Comparison of ENCODE assay signal across 8 mouse cellular contexts in the genomic region with DNA sequence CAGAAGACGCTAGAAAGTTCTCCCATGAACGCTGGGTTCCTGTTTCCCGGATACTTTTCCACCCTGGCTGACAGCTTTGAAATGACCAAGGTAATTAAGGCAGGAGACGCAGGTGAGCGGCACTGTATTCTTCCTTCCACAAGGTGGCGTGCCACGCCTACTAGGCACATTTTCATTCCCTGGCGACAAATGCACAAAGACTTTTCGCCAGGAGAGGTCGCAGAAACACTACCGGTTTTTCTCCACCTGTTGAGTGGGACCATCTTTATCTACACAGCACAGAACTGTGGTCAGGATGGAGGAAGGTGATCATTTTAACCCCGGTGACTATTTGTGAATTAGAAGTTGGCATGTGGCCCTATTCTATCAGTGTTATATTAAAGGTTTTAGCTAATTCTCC. TPM values are rescaled to one million over a fixed set of nuclear protein-coding genes. Genes with fewer than 3 reads are reported as not detected.
DNase-seq lines count a peak whose midpoint lies in the region; ATAC-seq lines count a peak whose summit lies in the region.

No protein-coding gene starts in this region.

- H3K4me3 ChIP-seq in embryonic facial prominence, embryonic 13.5 days, result no peak overlapping the region
- H3K4me3 ChIP-seq in kidney, embryonic 16.5 days (ENCODE audit: low read length), result no peak overlapping the region

- H3K27ac ChIP-seq in embryonic facial prominence, embryonic 13.5 days, result no peak overlapping the region
- no peak overlapping the region for H3K27ac ChIP-seq in kidney, embryonic 16.5 days (ENCODE audit: low read length)

- no peaks in the 10 kb centered on the region for H3K9me3 ChIP-seq in embryonic facial prominence, embryonic 13.5 days
- 0 out of 2 replicates have a peak, but pooled peaks cover 2% of the 10 kb centered on the region for H3K9me3 ChIP-seq in kidney, embryonic 16.5 days (ENCODE audit: low read length)

- 3% methylated on average over 12 of the region's 12 CpGs for WGBS in embryonic facial prominence, embryonic 13.5 days
- WGBS in kidney, embryonic 16.5 days, result 1% methylated on average over 12 of the region's 12 CpGs

- no peak overlapping the region for H3K9ac ChIP-seq in embryonic facial prominence, embryonic 13.5 days
- no peak overlapping the region for H3K9ac ChIP-seq in kidney, embryonic 16.5 days (replicated peaks; ENCODE audit: low read length)

- peak; percentile 78 for DNase-seq in 416B (ENCODE audit: low read depth)
- DNase-seq in adrenal gland, postnatal 14 days, result peak; percentile 87
- peak; percentile 38 to 73 for DNase-seq in heart, adult 9 months (ENCODE audit: low spot score in 2 of 2)
- DNase-seq in liver, result peak; percentile 71
- peak; percentile 40 to 66 for DNase-seq in natural killer cell, adult 2 months (ENCODE audit: low spot score in 2 of 2)
- DNase-seq in splenic B cell, adult 2 months (ENCODE audit: low read depth, low spot score), result peak; percentile 84

- H3K4me1 ChIP-seq in embryonic facial prominence, embryonic 13.5 days, result no peaks in the 10 kb centered on the region
- no peaks in the 10 kb centered on the region for H3K4me1 ChIP-seq in kidney, embryonic 16.5 days (ENCODE audit: insufficient read depth, low read length)

- no peaks in the 10 kb centered on the region for H3K27me3 ChIP-seq in embryonic facial prominence, embryonic 13.5 days
- H3K27me3 ChIP-seq in kidney, embryonic 16.5 days (ENCODE audit: insufficient read depth, low read length), result no peaks in the 10 kb centered on the region; the same call in 1 of the 2 replicates
- H3K27me3 ChIP-seq in splenic B cell, adult 2 months (ENCODE audit: control insufficient read depth, insufficient read depth, low read length, poor library complexity, severe bottlenecking), result 0 out of 2 replicates have a peak, but pooled peaks cover 2% of the 10 kb centered on the region

- no peaks in the 10 kb centered on the region for H3K36me3 ChIP-seq in embryonic facial prominence, embryonic 13.5 days
- no peaks in the 10 kb centered on the region for H3K36me3 ChIP-seq in kidney, embryonic 16.5 days (ENCODE audit: insufficient read depth, low read length)
- no peaks in the 10 kb centered on the region for H3K36me3 ChIP-seq in splenic B cell, adult 2 months (ENCODE audit: control insufficient read depth, insufficient read depth, low read length, poor library complexity, severe bottlenecking)

- H3K4me2 ChIP-seq in embryonic facial prominence, embryonic 13.5 days, result peak overlapping the region; percentile 12; the same call in 1 of the 2 replicates
- H3K4me2 ChIP-seq in kidney, embryonic 16.5 days (replicated peaks; ENCODE audit: low read depth, low read length), result peak overlapping the region; percentile 11

- ATAC-seq in embryonic facial prominence, embryonic 13.5 days (ENCODE audit: insufficient number of reproducible peaks, insufficient read depth, low FRiP score, low TSS enrichment, low read depth), result no peak
- 0 out of 2 replicates have a peak, but pooled peaks have one; percentile 39 for ATAC-seq in kidney, embryonic 16.5 days (ENCODE audit: low FRiP score, low TSS enrichment)

RNA-seq across cellular contexts. Expression of a gene that starts 15.6 kb away (rescaled TPM):
- total RNA-seq in adrenal gland, postnatal 14 days (2021), result 14.1 and 16.0 TPM in 2 replicates
- 25.3 and 31.7 TPM in 2 replicates for polyA plus RNA-seq in embryonic facial prominence, embryonic 13.5 days (2015; fragmentation: Nextera tagmentation; extraction: Ambion mirVana)
- polyA plus RNA-seq in kidney, embryonic 16.5 days (2015; fragmentation: Nextera tagmentation; extraction: Ambion mirVana), result 20.1 and 20.5 TPM in 2 replicates

RNA-seq across cellular contexts. Expression of a gene that starts 40.9 kb away (rescaled TPM):
- total RNA-seq in adrenal gland, postnatal 14 days (2021), result 206 and 229 TPM in 2 replicates
- 180 and 207 TPM in 2 replicates for polyA plus RNA-seq in embryonic facial prominence, embryonic 13.5 days (2015; fragmentation: Nextera tagmentation; extraction: Ambion mirVana)
- polyA plus RNA-seq in kidney, embryonic 16.5 days (2015; fragmentation: Nextera tagmentation; extraction: Ambion mirVana), result 258 and 264 TPM in 2 replicates
